Mouse (Mus musculus): ENCODE results near the gene Pank2.

Pank2 gene

GRCm38 (mm10) chr2:131323675-131324074 is 61.4 kb downstream of the Pank2 start:
- DNase-seq (ENCODE audit: low spot score): no peak

- DNase-seq (ENCODE audit: low spot score): no peak
These were observed 63.7 kb downstream of the Pank2 start for GRCm38 (mm10) chr2:131326044-131326443.

GRCm38 (mm10) chr2:131328981-131329380 is 66.7 kb downstream of the Pank2 start:
- no peak for DNase-seq (ENCODE audit: low spot score)

- DNase-seq (ENCODE audit: low spot score): no peak
These were observed 68.3 kb downstream of the Pank2 start for GRCm38 (mm10) chr2:131330548-131330947.

GRCm38 (mm10) chr2:131337602-131338001 is 75.3 kb downstream of the Pank2 start:
- no peak for DNase-seq (ENCODE audit: low spot score)

GRCm38 (mm10) chr2:131344449-131344848 is 82.2 kb downstream of the Pank2 start:
- DNase-seq (ENCODE audit: low spot score): no peak

GRCm38 (mm10) chr2:131345556-131345955 is 83.3 kb downstream of the Pank2 start:
- no peak for DNase-seq (ENCODE audit: low spot score)

All from left cerebral cortex, adult 11 months (tissue).